Mouse (Mus musculus) lung, postnatal 0 days (tissue): ENCODE results near the gene Zan.

ENCODE experiments used
- CTCF ChIP-seq: IDR thresholded peaks from 2 replicates; pipeline ENCODE4 v1.5.1; 2016; ENCODE audit warnings: antibody characterized with exemption, mild to moderate bottlenecking
- EP300 ChIP-seq: IDR thresholded peaks from 2 replicates; pipeline ENCODE4 v1.6.1; 2016; ENCODE audit warnings: antibody characterized with exemption, mild to moderate bottlenecking, control low read depth

GRCm38 (mm10) chr5:137381152-137381551, 95.7 kb downstream of the Zan start:
- TF ChIP-seq CTCF (peak; percentile 90), EP300 (no peak)
